Mouse (Mus musculus) CH12.LX (cell line): ENCODE data around the gene Vill. TPM values are rescaled to one million over a fixed set of nuclear protein-coding genes. Genes with fewer than 3 reads are reported as not detected.

ENCODE experiments used
- DNase-seq: peaks from one replicate; pipeline ENCODE4 v3.0.0-alpha.2; 2013; ENCODE audit errors: extremely low read depth
- H3K27ac ChIP-seq: 2 replicates; pipeline ENCODE4 v1.5.1; 2012; ENCODE audit warnings: low read depth, mild to moderate bottlenecking, control low read depth, moderate library complexity; ENCODE audit not compliant: insufficient read depth
- H3K27me3 ChIP-seq: replicated peaks from 2 replicates; pipeline ENCODE3; 2012; ENCODE audit warnings: inconsistent platforms
- H3K36me3 ChIP-seq, 2 experiments: replicated peaks in 1 of 2; 2 replicates each; pipeline versions ENCODE3 to v1.6.1; 2012; ENCODE audit warnings: inconsistent platforms in 1 of 2, low read length in 1 of 2, mild to moderate bottlenecking in 1 of 2, mixed read lengths in 1 of 2, moderate library complexity in 1 of 2; ENCODE audit not compliant: control insufficient read depth in 1 of 2, insufficient read depth in 1 of 2
- H3K4me1 ChIP-seq, 2 experiments: 2 replicates each; pipeline ENCODE4 v1.6.1; 2012; ENCODE audit warnings: inconsistent platforms in 1 of 2, moderate library complexity in 1 of 2; ENCODE audit not compliant: insufficient read depth in 2 of 2, control insufficient read depth in 1 of 2
- H3K4me2 ChIP-seq: 2 replicates; pipeline ENCODE4 v1.6.1; 2012; ENCODE audit warnings: low read depth, mild to moderate bottlenecking, control low read depth; ENCODE audit not compliant: poor library complexity, insufficient read depth, severe bottlenecking
- H3K4me3 ChIP-seq, 3 experiments: fragments of 150-350 bp in 1 of 3; sonication (generic) in 1 of 3; replicated peaks in 1 of 3; 2 replicates each; pipeline versions ENCODE3 to v1.5.1; 2011 to 2012; ENCODE audit warnings: low read depth in 2 of 3, low read length in 2 of 3, mild to moderate bottlenecking in 2 of 3, moderate library complexity in 2 of 3, control low read depth in 1 of 3, improper control_type of control experiment in 1 of 3, inconsistent platforms in 1 of 3, mixed read lengths in 1 of 3; ENCODE audit not compliant: poor library complexity in 1 of 3
- H3K79me2 ChIP-seq: replicated peaks from 2 replicates; pipeline ENCODE4 v1.6.1; 2012; ENCODE audit warnings: mild to moderate bottlenecking, moderate library complexity; ENCODE audit not compliant: control insufficient read depth, poor library complexity, insufficient read depth, severe bottlenecking; ENCODE audit errors: extremely low read depth
- H3K9ac ChIP-seq: 2 replicates; pipeline ENCODE4 v1.6.1; 2012; ENCODE audit warnings: low read depth, mild to moderate bottlenecking, control low read depth, moderate library complexity; ENCODE audit not compliant: insufficient read depth
- H3K9me3 ChIP-seq: replicated peaks from 2 replicates; pipeline ENCODE3; 2012; ENCODE audit warnings: low read length, inconsistent platforms, mixed read lengths
- CHD1 ChIP-seq: IDR thresholded peaks from 2 replicates; pipeline ENCODE4 v1.6.1; 2012; ENCODE audit warnings: low read depth, low read length, improper control_type of control experiment, inconsistent platforms
- CHD2 ChIP-seq: IDR thresholded peaks from 2 replicates; pipeline ENCODE4 v1.6.1; 2011; ENCODE audit warnings: low read length, improper control_type of control experiment
- E2F4 ChIP-seq: IDR thresholded peaks from 2 replicates; pipeline ENCODE4 v1.6.1; 2011; ENCODE audit warnings: low read depth, low read length, improper control_type of control experiment; ENCODE audit not compliant: insufficient replicate concordance
- ETS1 ChIP-seq: conservative IDR thresholded peaks from 2 replicates; pipeline ENCODE4 v1.6.1; 2012; ENCODE audit warnings: low read depth, mild to moderate bottlenecking, inconsistent platforms, low read length, improper control_type of control experiment, moderate library complexity
- HCFC1 ChIP-seq: IDR thresholded peaks from 2 replicates; pipeline ENCODE4 v1.6.1; 2012; ENCODE audit warnings: low read depth, mild to moderate bottlenecking, inconsistent platforms, low read length, improper control_type of control experiment
- JUN ChIP-seq: IDR thresholded peaks from 2 replicates; pipeline ENCODE4 v1.6.1; 2011; ENCODE audit warnings: low read depth, mild to moderate bottlenecking, low read length, improper control_type of control experiment, moderate library complexity; ENCODE audit not compliant: insufficient read depth
- JUND ChIP-seq: conservative IDR thresholded peaks from 2 replicates; pipeline ENCODE4 v1.6.1; 2011; ENCODE audit warnings: low read depth, low read length, improper control_type of control experiment
- KAT2A ChIP-seq: IDR thresholded peaks from 2 replicates; pipeline ENCODE4 v1.6.1; 2012; ENCODE audit warnings: low read length, improper control_type of control experiment, inconsistent platforms; ENCODE audit not compliant: insufficient replicate concordance
- MAZ ChIP-seq: IDR thresholded peaks from 2 replicates; pipeline ENCODE4 v1.6.1; 2012; ENCODE audit warnings: low read depth, mild to moderate bottlenecking, inconsistent platforms, low read length, improper control_type of control experiment, moderate library complexity
- MEF2A ChIP-seq: IDR thresholded peaks from 2 replicates; pipeline ENCODE4 v1.6.1; 2014; ENCODE audit warnings: low read depth, mild to moderate bottlenecking, inconsistent platforms, low read length, improper control_type of control experiment, borderline replicate concordance
- MXI1 ChIP-seq: IDR thresholded peaks from 2 replicates; pipeline ENCODE4 v1.6.1; 2011; ENCODE audit warnings: mild to moderate bottlenecking, low read depth, low read length, improper control_type of control experiment
- MYC ChIP-seq: IDR thresholded peaks from 2 replicates; pipeline ENCODE4 v1.6.1; 2011; ENCODE audit warnings: low read depth, mild to moderate bottlenecking, improper control_type of control experiment, low read length
- NRF1 ChIP-seq: IDR thresholded peaks from 2 replicates; pipeline ENCODE4 v1.6.1; 2014; ENCODE audit warnings: low read depth, mild to moderate bottlenecking, inconsistent platforms, low read length, improper control_type of control experiment, moderate library complexity
- PAX5 ChIP-seq: IDR thresholded peaks from 2 replicates; pipeline ENCODE4 v1.6.1; 2012; ENCODE audit warnings: low read length, inconsistent platforms, mixed read lengths
- POLR2A ChIP-seq: IDR thresholded peaks from 2 replicates; pipeline ENCODE4 v1.6.1; 2011; ENCODE audit warnings: low read depth, mild to moderate bottlenecking, improper control_type of control experiment, low read length
- POLR2AphosphoS2 ChIP-seq: IDR thresholded peaks from 2 replicates; pipeline ENCODE4 v1.6.1; 2011; ENCODE audit warnings: low read depth, low read length, improper control_type of control experiment
- RCOR1 ChIP-seq: conservative IDR thresholded peaks from 2 replicates; pipeline ENCODE4 v1.6.1; 2012; ENCODE audit warnings: low read depth, mild to moderate bottlenecking, inconsistent platforms, low read length, improper control_type of control experiment
- SIN3A ChIP-seq: IDR thresholded peaks from 2 replicates; pipeline ENCODE4 v1.6.1; 2012; ENCODE audit warnings: low read length, improper control_type of control experiment, inconsistent platforms
- TBP ChIP-seq: conservative IDR thresholded peaks from 2 replicates; pipeline ENCODE4 v1.6.1; 2011; ENCODE audit warnings: low read depth, low read length, improper control_type of control experiment
- TCF12 ChIP-seq: IDR thresholded peaks from 2 replicates; pipeline ENCODE4 v1.6.1; 2014; ENCODE audit warnings: low read depth, mild to moderate bottlenecking, inconsistent platforms, low read length, improper control_type of control experiment
- UBTF ChIP-seq: IDR thresholded peaks from 2 replicates; pipeline ENCODE4 v1.6.1; 2012; ENCODE audit warnings: low read depth, mild to moderate bottlenecking, inconsistent platforms, low read length, improper control_type of control experiment, moderate library complexity
- USF2 ChIP-seq: conservative IDR thresholded peaks from 2 replicates; pipeline ENCODE4 v1.6.1; 2011; ENCODE audit warnings: low read depth, low read length, improper control_type of control experiment
- ZC3H11A ChIP-seq: IDR thresholded peaks from 2 replicates; pipeline ENCODE4 v1.6.1; 2012; ENCODE audit warnings: low read depth, mild to moderate bottlenecking, inconsistent platforms, low read length, improper control_type of control experiment
- ZKSCAN1 ChIP-seq: IDR thresholded peaks from 2 replicates; pipeline ENCODE4 v1.6.1; 2012; ENCODE audit warnings: low read depth, inconsistent platforms, low read length, improper control_type of control experiment, borderline replicate concordance
- dilution Hi-C: fragments of 300-500 bp; cut with MboI; formaldehyde crosslinking; loops from 2 replicates; pipeline ENCODE4 v1.14.3; 2020; ENCODE audit warnings: low sequenced_read_pairs; ENCODE audit not compliant: extremely low pct_unique_long_range_greater_than_20kb, extremely low pct_ligation_motif_present
- in situ Hi-C: fragments of 300-500 bp; cut with MboI; formaldehyde crosslinking; loops from 3 replicates; pipeline ENCODE4 v1.14.3; 2019; ENCODE audit warnings: low sequenced_read_pairs, low pct_ligation_motif_present, low pct_unique_long_range_greater_than_20kb, mixed read lengths
- polyA plus RNA-seq: library from polyadenylated mRNA; unstranded; fragments of >175 nt; gene quantifications from 2 replicates; pipeline ENCODE4 v1.2.1, GENCODE M21; 2012; ENCODE audit warnings: low read depth; ENCODE audit not compliant: insufficient read length
- total RNA-seq, 2 experiments: library from RNA; depleted of rRNA; stranded (reverse); fragments of 300-350 nt in 1 of 2; fragments of >200 nt in 1 of 2; gene quantifications; 2 replicates each; pipeline ENCODE4 v1.2.3; 2012 to 2014

Gene Vill
- total and polyA plus RNA-seq, 3 experiments: 46.3 to 85.2 (median 57.3) TPM

DNA sequence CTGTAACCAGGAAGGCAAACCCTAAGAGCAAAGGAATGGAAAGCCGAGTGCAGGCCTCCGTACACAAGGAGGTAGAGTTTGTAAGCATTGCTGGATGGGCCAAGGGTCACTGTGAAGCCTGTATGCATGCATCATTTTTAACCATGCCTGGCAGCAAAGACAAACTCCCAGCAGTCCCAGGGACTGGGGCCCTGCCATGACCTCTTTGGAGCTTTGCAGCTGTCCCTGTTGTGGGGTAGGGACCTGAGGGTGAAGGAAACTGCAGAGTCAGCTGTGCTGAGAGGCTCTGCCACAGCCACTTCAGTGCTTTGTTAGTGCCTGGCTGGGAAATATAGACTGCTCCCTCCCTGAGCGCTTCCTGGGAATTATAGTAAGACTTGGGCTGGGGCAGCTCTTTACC lies 58.1 kb downstream of the Vill start:
- no peak for TF ChIP-seq ZC3H11A
- no peak for TF ChIP-seq POLR2A
- TF ChIP-seq ETS1: no peak
- TF ChIP-seq MAZ: no peak
- TF ChIP-seq MXI1: no peak
- no peak for TF ChIP-seq RCOR1
- no peak for TF ChIP-seq POLR2AphosphoS2
- no peak for TF ChIP-seq PAX5
- TF ChIP-seq TBP: no peak
- TF ChIP-seq CHD1: no peak
- TF ChIP-seq JUN: no peak
- TF ChIP-seq KAT2A: no peak
- TF ChIP-seq, all 38 proteins: peak for 0
- H3K79me2 ChIP-seq: no peaks in the 10 kb centered on the region
- H3K4me3 ChIP-seq: no peak overlapping the region
- dilution Hi-C loops (no loop called here), in situ Hi-C loops (no loop called here)
- DNase-seq: no peak
- no peaks in the 10 kb centered on the region for H3K4me1 ChIP-seq
- no peak overlapping the region for H3K27ac ChIP-seq
- H3K27me3 ChIP-seq: no peaks in the 10 kb centered on the region
- peaks cover 2% of the 10 kb centered on the region for H3K9me3 ChIP-seq
- H3K4me2 ChIP-seq: no peak overlapping the region
- no peak overlapping the region for H3K9ac ChIP-seq
- H3K36me3 ChIP-seq: no peaks in the 10 kb centered on the region

DNA sequence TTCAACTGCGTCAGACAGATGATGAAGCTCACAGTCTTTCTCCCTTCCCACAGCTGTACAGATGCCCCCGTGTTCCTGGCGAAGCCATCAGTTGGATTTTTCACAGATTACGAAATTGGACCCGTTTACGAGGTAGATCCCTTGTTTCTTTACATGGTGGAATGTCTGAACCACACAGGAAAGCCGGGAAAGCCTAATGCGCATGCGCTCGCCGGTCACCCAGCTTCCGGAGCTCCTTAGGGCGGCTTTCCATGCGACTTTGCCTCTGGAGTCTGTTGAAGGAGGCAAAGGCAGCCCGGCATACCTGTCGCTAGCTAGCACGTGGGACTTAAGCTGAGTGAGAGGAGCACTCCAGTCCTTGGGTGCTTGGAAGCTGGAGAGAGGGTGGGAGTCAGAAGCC lies 62.3 kb downstream of the Vill start:
- Histone ChIP-seq H3K79me2 (no peaks in the 10 kb centered on the region), H3K4me3 (no peak overlapping the region), H3K4me2 (no peak overlapping the region), H3K9me3 (no peaks in the 10 kb centered on the region), H3K27me3 (no peaks in the 10 kb centered on the region), H3K9ac (no peak overlapping the region), H3K27ac (no peak overlapping the region), H3K4me1 (peaks cover 3 to 14% of the 10 kb centered on the region in 2 experiments; a peak in 3 of 4 replicates), H3K36me3 (no peaks in the 10 kb centered on the region)
- TF ChIP-seq USF2: no peak
- DNase-seq: no peak
- dilution Hi-C loops: no loop called here
- in situ Hi-C loops: no loop called here

DNA sequence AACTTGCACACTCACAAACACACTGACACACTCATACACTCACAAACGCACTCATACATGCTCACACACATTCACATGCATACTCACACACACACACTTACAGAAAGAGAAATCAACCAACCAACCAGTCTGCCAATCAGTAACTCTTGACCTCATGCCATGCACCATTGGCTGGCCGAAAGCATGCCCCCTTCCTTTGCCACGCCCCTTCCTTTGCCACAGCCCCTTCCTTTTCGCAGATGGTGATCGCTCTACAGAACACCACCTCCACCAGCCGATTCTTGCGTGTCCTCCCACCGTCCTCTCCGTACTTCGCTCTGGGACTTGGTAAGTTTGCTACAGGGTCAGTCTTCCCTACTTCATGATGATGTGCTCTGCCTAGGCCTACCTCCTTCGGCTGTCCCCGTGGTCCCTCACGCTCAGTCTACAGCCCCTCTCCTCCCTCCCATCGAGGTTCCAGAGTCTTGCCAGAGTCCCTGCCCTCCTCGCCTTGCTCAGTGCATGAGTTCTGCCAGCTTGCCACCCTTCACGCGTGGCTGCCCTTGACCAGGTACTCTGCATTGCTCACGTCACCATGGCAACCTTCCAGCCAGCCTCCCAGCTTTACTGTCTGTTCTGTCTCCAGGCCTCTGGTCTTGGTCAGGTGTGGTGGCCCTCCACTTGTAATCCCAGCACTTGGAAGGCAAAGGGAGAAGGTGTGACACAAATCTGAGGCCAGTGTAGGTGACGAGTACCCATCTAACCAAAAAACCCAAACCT lies 67.0 kb downstream of the Vill start:
- Histone ChIP-seq H3K9me3 (no peaks in the 10 kb centered on the region), H3K79me2 (no peaks in the 10 kb centered on the region), H3K4me3 (peak overlapping the region; percentile 59 to 78 (median 69)), H3K36me3 (peaks cover 13 to 38% of the 10 kb centered on the region in 2 experiments), H3K27me3 (no peaks in the 10 kb centered on the region), H3K4me2 (peak overlapping the region; percentile 44), H3K9ac (peak overlapping the region; percentile 42), H3K27ac (peak overlapping the region; percentile 17), H3K4me1 (peaks cover 5 to 25% of the 10 kb centered on the region in 2 experiments; a peak in 3 of 4 replicates)
- dilution Hi-C loops: no loop called here
- in situ Hi-C loops: no loop called here
- peak; percentile 81 for DNase-seq
- no peak for TF ChIP-seq UBTF
- TF ChIP-seq NRF1: no peak
- peak; percentile 32; the same call in 1 of the 2 replicates for TF ChIP-seq HCFC1
- TF ChIP-seq CHD1: no peak
- TF ChIP-seq SIN3A: no peak
- TF ChIP-seq POLR2AphosphoS2: no peak
- peak; percentile 20; the same call in 1 of the 2 replicates for TF ChIP-seq MXI1
- TF ChIP-seq TBP: peak; percentile 50; the same call in 1 of the 2 replicates
- no peak for TF ChIP-seq TCF12
- no peak for TF ChIP-seq ETS1
- TF ChIP-seq MEF2A: no peak
- TF ChIP-seq USF2: no peak
- no peak for TF ChIP-seq MAZ
- no peak for TF ChIP-seq MYC
- no peak for TF ChIP-seq ZKSCAN1
- TF ChIP-seq E2F4: no peak
- no peak for TF ChIP-seq CHD2
- no peak for TF ChIP-seq JUND
